Mouse (Mus musculus): ENCODE measurements at regions not wholly inside any gene's neighbourhood (a gene's known extent, or its start where the extent isn't known, plus 50 kb on each side); places are given as distances from the start of the nearest gene placed in this dataset.

DNA sequence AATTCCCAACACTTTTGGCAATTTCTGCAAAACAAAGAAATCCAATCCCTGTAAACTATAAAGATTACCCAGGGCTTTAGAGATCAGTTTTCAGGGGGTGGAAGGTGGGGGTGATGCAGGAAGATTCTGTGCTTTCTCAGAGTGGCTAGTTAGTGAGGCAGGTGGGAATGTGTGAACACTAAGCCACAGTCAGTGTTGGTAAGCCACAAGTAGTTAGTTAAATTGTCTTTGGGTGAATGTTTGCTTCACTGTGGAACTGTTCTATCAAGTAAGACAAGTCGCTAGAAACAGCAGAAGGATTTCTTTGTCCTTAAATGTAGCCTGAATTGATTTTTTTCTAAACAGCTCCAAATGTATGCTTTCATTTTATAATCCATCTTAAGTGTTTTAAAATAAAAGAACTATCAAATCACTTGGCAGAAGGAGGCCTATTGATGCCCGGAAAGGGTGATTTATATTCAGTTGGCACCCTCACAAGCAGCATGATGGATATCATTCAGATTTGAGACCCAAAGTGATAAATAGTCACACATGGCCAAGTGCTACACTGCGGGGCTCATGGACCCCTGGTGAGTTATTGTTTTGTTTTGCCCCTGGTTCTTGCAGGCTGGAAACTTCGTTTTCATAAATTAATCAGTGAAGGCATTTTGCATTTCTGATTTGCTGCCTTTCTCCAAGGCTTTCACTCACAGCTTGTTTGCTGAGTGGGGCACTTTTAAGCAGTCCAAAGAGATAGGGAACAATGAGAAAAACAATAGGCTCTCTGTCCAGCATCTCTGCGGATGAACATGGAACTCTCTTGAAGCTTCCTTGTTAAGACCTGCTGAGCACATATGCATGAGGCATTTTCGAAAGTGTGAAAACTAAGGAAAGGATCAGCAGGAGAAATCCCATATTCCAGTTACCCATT is 325.4 kb downstream of the 4933405O20Rik start:
- no peaks in the 10 kb centered on the region for H3K9me3 ChIP-seq
- no peaks in the 10 kb centered on the region for H3K27me3 ChIP-seq
- H3K4me2 ChIP-seq (replicated peaks) = no peak overlapping the region
- peaks cover 16% of the 10 kb centered on the region for H3K4me1 ChIP-seq (replicated peaks)
- H3K9ac ChIP-seq (replicated peaks) = no peak overlapping the region
- no peaks in the 10 kb centered on the region for H3K36me3 ChIP-seq
- peak; percentile 75 for ATAC-seq
- H3K4me3 ChIP-seq (replicated peaks) = no peak overlapping the region
- no peak overlapping the region for H3K27ac ChIP-seq
- WGBS = 24% methylated on average over 6 of the region's 6 CpGs

DNA sequence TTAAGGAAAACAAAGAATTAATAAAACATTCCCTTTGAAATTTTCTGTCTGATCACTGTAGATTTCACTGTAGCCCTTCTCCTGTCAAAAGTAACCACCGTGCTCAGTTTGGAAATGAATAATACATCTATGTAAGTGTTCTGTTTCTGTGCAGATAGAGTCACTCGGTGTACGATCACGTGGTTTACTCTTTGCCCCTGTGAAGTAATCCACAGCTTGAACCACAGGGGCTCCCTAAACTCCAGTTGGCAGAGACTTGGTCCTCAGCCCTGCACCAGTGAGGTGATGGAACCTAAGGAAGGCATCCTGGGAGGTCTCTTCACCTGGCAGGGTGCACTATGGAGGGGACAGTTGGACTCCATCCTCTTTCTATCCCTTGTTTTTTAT is 326.0 kb downstream of the 4933405O20Rik start:
- Histone ChIP-seq H3K4me3 (replicated peaks) (no peak overlapping the region), H3K27ac (no peak overlapping the region), H3K36me3 (no peaks in the 10 kb centered on the region), H3K9ac (replicated peaks) (no peak overlapping the region), H3K4me2 (replicated peaks) (no peak overlapping the region), H3K4me1 (replicated peaks) (peaks cover 16% of the 10 kb centered on the region), H3K9me3 (no peaks in the 10 kb centered on the region), H3K27me3 (no peaks in the 10 kb centered on the region)
- peak; percentile 69 for ATAC-seq
- 61% methylated on average over 4 of the region's 4 CpGs for WGBS

Data from midbrain, embryonic 13.5 days (tissue).